Mouse (Mus musculus): ENCODE measurements around the gene Mmp25.
"Not testable (repeated sequence)": the region's sequence is repeated elsewhere in the genome, so short reads cannot be mapped to it uniquely, and the experiment has no call there.

The Mmp25 gene

DNA sequence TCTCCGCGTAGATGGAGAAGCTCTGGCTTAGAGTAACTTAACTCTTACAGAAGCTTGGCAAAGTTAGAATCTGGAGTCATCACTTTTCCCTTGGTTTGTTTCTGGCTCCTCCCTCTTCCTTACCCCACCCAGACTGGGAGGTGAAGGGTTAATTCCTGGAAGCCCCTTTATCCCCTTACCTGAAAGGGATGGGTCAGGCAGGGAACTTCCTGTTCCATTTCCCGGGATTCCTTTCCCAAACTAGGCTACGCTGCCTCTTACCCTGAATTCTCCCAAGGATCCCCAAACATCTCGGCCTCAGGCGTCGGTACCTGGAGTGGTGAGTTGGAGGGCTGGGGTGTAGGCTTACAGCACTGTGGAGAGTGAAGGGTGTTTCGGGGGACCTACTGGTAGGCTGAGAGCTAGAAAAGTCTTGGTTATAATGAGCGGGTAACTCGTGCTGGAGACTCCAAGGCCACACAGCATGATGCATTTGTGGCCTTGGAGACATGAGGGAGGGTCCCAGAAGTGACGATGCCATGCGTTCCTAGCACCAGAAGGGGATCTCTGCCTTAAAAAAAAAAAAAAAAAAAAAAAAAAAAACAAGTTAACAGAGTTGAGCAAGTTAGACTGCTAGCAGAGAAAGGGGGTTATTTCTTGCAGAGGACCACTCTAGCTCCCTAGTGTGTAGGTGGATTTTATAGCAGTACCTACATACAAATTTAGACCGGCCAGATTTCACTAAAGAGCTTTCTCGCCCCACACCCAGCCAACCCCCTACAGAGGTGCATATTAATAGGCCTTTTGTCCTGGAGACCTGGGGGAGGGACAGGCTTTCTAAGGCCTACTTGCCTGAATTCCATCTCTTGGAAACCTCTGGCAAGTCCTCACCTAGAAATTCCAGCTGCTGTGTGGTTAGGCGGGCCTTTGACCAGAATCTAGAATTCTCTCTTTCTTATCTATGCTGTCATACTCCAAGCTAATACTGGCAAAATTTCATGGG is 44.1 kb downstream of the Mmp25 start, which contains the start of gene Zscan10:
Gene Zscan10 (plus strand): TSS at position 216 of the 982 bp plus-strand sequence.
- DNase-seq (ENCODE audit: low read depth, low spot score): peak; percentile 96

DNA sequence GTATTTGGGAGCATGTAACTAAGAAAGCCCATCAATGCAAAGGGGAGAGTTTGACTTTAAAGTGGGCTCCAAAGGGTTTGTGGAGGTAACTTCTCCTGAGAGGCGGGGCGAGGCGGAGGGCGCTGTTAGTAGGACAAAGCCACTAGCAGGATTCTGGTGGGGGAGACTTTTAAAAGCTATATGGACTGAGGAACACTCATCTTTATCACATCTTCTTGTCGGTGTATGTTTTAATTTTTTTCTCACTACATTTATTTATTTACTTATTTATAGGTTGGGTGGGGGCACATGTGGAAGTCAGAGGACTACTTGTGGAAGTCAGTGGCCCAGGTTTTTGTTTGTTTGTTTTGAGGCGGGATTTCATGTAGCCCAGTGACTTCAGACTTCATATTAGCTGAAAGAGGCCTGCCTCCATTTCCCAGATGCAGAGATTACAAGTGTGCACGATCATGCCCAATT is 45.4 kb downstream of the Mmp25 start:
- peak; percentile 81 for DNase-seq (ENCODE audit: low read depth, low spot score)

DNA sequence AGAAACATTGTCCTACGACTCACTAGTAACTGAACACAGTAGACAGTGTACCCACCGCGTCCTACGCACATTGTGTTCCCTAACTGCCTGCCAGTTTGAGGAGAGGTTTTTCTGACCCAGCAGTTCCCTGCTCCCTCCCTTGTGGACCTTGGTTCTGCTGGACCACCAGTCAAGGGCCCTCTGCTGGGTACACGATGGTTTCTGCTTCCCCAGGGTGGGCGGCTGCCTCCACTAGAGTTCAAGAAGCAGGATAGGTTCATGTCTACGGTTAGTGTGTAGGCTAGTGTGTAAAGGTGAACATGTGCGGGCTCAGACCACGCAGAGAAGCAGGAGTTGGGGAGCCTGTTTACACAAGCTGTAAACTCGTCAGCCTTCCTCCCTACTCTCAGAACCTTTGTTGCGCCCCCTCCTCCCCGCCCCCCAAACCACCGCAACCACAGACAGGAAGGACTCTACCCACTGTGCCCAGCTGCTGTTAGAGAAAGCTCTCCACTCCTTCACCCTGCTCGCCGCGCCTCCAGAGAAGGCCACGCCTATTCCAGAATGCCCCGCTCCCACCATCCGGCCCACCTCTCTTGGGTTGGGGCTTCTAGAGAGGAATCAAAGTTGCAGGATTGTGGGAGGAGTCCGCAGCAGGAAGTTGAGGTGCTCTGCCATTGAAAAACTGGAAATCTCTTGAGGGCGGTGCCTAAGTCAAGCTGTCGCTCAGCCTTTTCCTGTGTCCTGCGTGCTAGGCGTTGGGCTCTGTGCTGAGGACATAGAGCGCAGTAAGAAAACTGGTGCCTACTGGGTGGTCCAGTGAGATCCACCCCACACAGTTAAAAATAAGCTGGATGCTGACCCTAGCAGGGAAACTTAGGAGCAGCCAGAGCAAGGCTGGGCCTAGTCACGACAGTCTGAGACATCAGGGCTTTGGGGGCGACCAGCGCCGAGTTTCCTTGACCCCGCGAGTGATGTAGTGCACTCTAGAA is 46.2 kb downstream of the Mmp25 start, which contains the start of gene Zfp13:
Gene Zfp13 (minus strand): TSS at position 906 of the 971 bp plus-strand sequence.
- peak; percentile 99 for DNase-seq (ENCODE audit: low read depth, low spot score)

DNA sequence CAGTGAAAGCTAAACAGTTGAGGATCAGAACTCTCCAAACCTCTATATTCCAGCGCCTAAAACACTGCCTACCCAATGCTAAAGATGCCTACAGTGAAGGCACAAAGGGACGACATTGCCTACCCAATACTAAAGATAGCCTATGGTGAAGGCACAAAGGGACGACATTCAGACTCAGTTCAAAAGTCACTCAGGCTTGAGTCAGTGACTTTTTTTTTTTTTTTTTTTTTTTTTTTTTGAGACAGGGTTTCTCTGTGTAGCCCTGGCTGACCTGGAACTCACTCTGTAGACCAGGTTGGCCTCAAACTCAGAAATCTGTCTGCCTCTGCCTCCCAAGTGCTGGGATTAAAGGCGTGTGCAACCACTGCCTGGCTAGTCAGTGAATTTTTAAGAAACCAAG is 49.9 kb downstream of the Mmp25 start:
- DNase-seq (ENCODE audit: low read depth, low spot score): not testable (repeated sequence)

DNA sequence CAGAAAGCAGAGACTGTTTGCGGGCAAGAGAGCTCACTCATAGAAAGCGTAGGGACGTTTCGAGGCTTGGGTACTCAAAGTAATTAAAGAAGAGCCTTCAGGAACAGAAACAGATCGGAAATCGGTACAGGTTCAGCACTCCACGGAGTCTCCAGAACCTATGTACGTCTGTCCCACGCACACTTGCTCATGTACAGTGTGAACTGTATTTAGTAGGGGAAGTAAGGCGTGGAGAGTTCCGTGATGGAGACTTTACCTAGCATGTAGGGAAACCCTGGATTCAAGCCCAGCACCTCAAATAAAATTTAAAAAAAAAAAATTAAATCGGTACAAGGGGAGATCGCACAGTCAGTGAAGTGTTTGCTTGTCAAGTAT is 52.2 kb downstream of the Mmp25 start:
- no peak for DNase-seq (ENCODE audit: low read depth, low spot score)

DNA sequence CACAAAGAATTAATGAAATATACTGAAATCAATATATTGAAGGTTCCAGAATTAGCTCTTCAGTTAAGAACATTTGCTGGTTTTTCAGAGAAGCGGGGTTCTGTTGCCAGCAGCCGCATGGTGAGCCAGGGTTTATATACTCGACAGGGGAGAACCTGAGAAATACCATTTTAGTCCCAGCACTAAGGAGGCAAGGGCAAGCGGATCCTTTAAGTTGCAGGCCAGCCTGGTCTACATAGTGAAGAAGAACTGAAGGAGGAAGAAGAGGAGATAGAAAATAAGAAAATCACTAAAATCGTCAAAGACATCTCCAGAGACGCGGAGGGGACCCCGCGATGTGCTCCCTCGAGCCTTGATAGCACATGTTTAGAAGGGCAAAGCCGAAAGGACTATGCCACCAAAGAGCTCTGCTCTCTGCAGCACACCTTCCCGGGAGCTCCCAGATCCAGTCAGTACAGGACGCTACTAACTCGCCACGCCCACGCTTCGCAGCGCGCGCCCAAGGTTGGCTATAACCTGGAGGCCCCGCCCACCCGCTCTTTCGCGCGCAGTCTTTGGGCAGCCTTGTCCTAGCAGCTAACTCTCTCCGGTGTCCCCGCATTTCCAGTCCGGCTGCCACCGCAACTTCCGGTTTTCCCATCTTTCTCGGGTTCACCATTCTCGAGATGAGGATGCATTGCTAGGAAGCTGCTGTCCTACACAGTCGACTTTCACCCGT is 52.7 kb downstream of the Mmp25 start:
- DNase-seq (ENCODE audit: low read depth, low spot score): peak; percentile 100

DNA sequence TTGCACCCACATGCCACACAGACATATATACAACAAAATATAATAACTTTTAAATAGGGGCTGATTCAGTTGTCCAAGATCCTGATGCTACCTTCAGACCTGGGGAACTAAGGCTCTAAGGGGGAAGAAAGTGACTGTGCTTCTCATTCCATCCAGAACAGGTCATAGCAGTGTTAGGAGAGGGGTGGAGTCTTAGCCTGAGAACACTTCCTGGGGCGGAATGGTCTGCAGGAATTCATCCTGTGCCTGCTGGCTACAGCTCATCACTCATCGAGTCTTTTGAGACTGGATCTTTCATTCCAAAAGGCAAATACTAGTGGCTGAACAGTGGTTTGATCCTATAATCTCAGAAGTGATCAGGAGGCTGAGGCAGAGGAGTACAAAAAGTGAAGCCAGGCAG is 57.8 kb downstream of the Mmp25 start:
- peak; percentile 69 for DNase-seq (ENCODE audit: low read depth, low spot score)

DNA sequence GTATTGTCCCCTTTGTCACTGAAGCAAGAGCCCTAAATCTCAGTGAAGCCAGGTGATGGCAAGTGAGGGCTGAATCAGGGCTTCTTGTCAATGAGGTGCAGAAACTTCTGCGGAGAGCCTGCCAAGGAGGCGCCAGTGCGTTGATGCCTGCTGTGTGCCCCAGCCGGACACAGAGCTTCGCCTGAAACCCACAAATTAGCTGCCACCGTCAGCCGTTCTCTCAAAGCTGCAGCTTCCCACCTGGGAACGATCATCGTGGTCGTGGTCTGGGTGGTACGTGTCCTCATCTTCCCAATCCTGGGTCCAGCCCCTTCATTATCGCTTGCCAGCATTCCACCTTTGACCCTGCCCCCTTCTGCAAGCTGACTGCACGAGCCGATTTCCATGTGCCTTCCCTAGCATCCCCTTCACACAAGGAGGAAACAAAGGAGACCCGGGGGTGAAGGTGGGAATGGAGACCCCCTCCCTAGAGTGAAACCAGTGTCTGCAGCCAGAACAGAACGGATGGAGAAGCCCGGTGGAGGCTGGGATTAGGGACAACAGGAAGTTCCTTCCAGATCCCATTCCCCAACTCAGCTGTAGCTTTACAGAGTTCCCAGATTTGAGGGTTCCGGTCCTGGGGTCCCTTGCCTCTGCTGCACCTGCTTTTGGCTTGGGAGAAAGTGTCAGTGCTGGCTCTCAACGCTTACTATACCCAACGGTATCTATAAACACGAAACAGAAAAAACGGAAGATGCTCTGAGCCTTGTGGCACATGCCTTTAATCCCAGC is 59.2 kb downstream of the Mmp25 start:
- DNase-seq (ENCODE audit: low read depth, low spot score): peak; percentile 88

DNA sequence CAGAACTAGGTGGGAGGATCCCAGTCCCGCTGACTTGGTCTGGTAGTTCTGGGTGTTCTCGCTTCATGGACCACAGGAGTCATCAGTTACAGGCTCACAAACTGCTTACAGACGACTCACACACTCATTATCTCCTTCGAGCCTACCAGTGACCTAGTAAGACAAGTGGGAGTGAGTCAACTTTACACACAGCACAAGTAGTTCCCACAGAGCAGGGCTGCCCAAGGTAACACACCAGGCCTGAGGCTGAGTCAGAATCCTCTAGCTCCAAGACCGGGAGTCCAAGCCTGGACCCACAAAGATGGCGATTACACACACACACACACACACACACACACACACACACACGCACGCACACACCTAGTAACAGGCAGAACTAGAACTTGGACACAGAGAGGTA is 60.3 kb downstream of the Mmp25 start:
- no peak for DNase-seq (ENCODE audit: low read depth, low spot score)

All from ZHBTc4 (cell line).